ENCODE assay signal across 14 mouse cellular contexts in genomic region chr7:45590874-45591273, GRCm38 (mm10). TPM values are rescaled to one million over a fixed set of nuclear protein-coding genes. Genes with fewer than 3 reads are reported as not detected.
DNase-seq lines count a peak whose midpoint lies in the region; ATAC-seq and TF ChIP-seq lines count a peak whose summit lies in the region.
"Had no signal": no experiment of that assay in that cellular context is flagged by ENCODE, and none has a peak within 500 bp of the region (broad histone marks: within the 10 kb centered on the region; RNA-seq: fewer than 3 reads in every experiment).

No protein-coding gene starts in this region.

- H3K9ac ChIP-seq in intestine, postnatal 0 days (ENCODE audit: low read depth, low read length), result no peak overlapping the region
- no peak overlapping the region for H3K9ac ChIP-seq in intestine, embryonic 16.5 days (ENCODE audit: low read depth, low read length)
- no peak overlapping the region for H3K9ac ChIP-seq in forebrain, embryonic 11.5 days (ENCODE audit: low read length)
- H3K9ac ChIP-seq: embryonic facial prominence, embryonic 15.5 days; liver, embryonic 13.5 days; midbrain, embryonic 15.5 days had no signal

- H3K27ac ChIP-seq in intestine, postnatal 0 days (ENCODE audit: low read depth, low read length), result no peak overlapping the region
- no peak overlapping the region for H3K27ac ChIP-seq in intestine, embryonic 16.5 days (ENCODE audit: low read length)
- H3K27ac ChIP-seq in bone marrow macrophage, adult 2 months (ENCODE audit: insufficient read depth, low read depth, low read length), result peak overlapping the region; percentile 61
- H3K27ac ChIP-seq in limb, embryonic 10.5 days, result no peak overlapping the region
- no peak overlapping the region for H3K27ac ChIP-seq in forebrain, embryonic 11.5 days (ENCODE audit: low read depth, low read length)
- H3K27ac ChIP-seq: embryonic facial prominence, embryonic 15.5 days; liver, embryonic 13.5 days; midbrain, embryonic 15.5 days had no signal

- H3K36me3 ChIP-seq in intestine, postnatal 0 days (ENCODE audit: control insufficient read depth, insufficient read depth), result peaks cover 6% of the 10 kb centered on the region; the same call in 1 of the 2 replicates
- peaks cover 2% of the 10 kb centered on the region; the same call in 1 of the 2 replicates for H3K36me3 ChIP-seq in intestine, embryonic 16.5 days (ENCODE audit: control insufficient read depth, insufficient read depth, low read length)
- peaks cover 22% of the 10 kb centered on the region for H3K36me3 ChIP-seq in limb, embryonic 10.5 days
- no peaks in the 10 kb centered on the region for H3K36me3 ChIP-seq in forebrain, embryonic 11.5 days (ENCODE audit: control insufficient read depth, insufficient read depth, low read length)
- H3K36me3 ChIP-seq: midbrain, embryonic 15.5 days had no signal

- WGBS in intestine, postnatal 0 days, result 56% methylated on average over 3 of the region's 3 CpGs
- 57% methylated on average over 3 of the region's 3 CpGs for WGBS in intestine, embryonic 16.5 days
- 67% methylated on average over 3 of the region's 3 CpGs for WGBS in limb, embryonic 10.5 days
- WGBS in forebrain, embryonic 11.5 days, result 64% methylated on average over 3 of the region's 3 CpGs

- no peaks in the 10 kb centered on the region for H3K9me3 ChIP-seq in intestine, postnatal 0 days (ENCODE audit: control insufficient read depth)
- no peaks in the 10 kb centered on the region for H3K9me3 ChIP-seq in intestine, embryonic 16.5 days (ENCODE audit: control insufficient read depth, low read length)
- no peaks in the 10 kb centered on the region for H3K9me3 ChIP-seq in limb, embryonic 10.5 days (replicated peaks)
- H3K9me3 ChIP-seq in forebrain, embryonic 11.5 days (ENCODE audit: control insufficient read depth, low read length), result no peaks in the 10 kb centered on the region
- H3K9me3 ChIP-seq: embryonic facial prominence, embryonic 15.5 days; liver, embryonic 13.5 days; midbrain, embryonic 15.5 days had no signal

- no peak overlapping the region for H3K4me3 ChIP-seq in intestine, postnatal 0 days (ENCODE audit: low read depth, low read length)
- no peak overlapping the region for H3K4me3 ChIP-seq in intestine, embryonic 16.5 days (ENCODE audit: low read length)
- no peak overlapping the region for H3K4me3 ChIP-seq in bone marrow macrophage, adult 2 months (ENCODE audit: insufficient read depth, low read length)
- no peak overlapping the region for H3K4me3 ChIP-seq in limb, embryonic 10.5 days
- H3K4me3 ChIP-seq in forebrain, embryonic 11.5 days (ENCODE audit: low read depth, low read length), result no peak overlapping the region
- H3K4me3 ChIP-seq: embryonic facial prominence, embryonic 15.5 days; liver, embryonic 13.5 days; midbrain, embryonic 15.5 days had no signal

- H3K27me3 ChIP-seq in intestine, postnatal 0 days (replicated peaks; ENCODE audit: control insufficient read depth, insufficient read depth, low read length), result peaks cover 4% of the 10 kb centered on the region; the same call in 1 of the 2 replicates
- no peaks in the 10 kb centered on the region for H3K27me3 ChIP-seq in intestine, embryonic 16.5 days (replicated peaks; ENCODE audit: control insufficient read depth, insufficient read depth, low read length)
- no peaks in the 10 kb centered on the region for H3K27me3 ChIP-seq in limb, embryonic 10.5 days (ENCODE audit: low read depth, poor library complexity, severe bottlenecking)
- no peaks in the 10 kb centered on the region for H3K27me3 ChIP-seq in forebrain, embryonic 11.5 days (ENCODE audit: control insufficient read depth, insufficient read depth, low read length)
- H3K27me3 ChIP-seq: embryonic facial prominence, embryonic 15.5 days; liver, embryonic 13.5 days; midbrain, embryonic 15.5 days had no signal

- no peak for TF ChIP-seq POLR2A in bone marrow macrophage, adult 2 months (IDR thresholded peaks at IDR 0.05; ENCODE audit: borderline replicate concordance, low read depth, low read length)

- DNase-seq in CD4-positive, CD25-positive, alpha-beta regulatory T cell, adult 2 months (ENCODE audit: low read depth, low spot score), result peak; percentile 63
- DNase-seq in 3T3-L1 (ENCODE audit: low read depth, low spot score), result peak; percentile 51
- DNase-seq in limb, embryonic 10.5 days (ENCODE audit: low spot score), result no peak
- DNase-seq in forebrain, embryonic 11.5 days (ENCODE audit: low spot score), result no peak
- DNase-seq: gastrocnemius, postnatal 14 days; heart, postnatal 36 days; kidney, postnatal 10 days; liver, embryonic 13.5 days had no signal

- no peaks in the 10 kb centered on the region for H3K4me1 ChIP-seq in intestine, postnatal 0 days (replicated peaks; ENCODE audit: control insufficient read depth, insufficient read depth, low read length)
- H3K4me1 ChIP-seq in intestine, embryonic 16.5 days (ENCODE audit: control insufficient read depth, insufficient read depth, low read length), result no peaks in the 10 kb centered on the region
- peaks cover 26% of the 10 kb centered on the region for H3K4me1 ChIP-seq in bone marrow macrophage, adult 2 months (ENCODE audit: control insufficient read depth, insufficient read depth, low read length)
- 0 out of 2 replicates have a peak, but pooled peaks cover 6% of the 10 kb centered on the region for H3K4me1 ChIP-seq in limb, embryonic 10.5 days
- H3K4me1 ChIP-seq in forebrain, embryonic 11.5 days (replicated peaks; ENCODE audit: control insufficient read depth, insufficient read depth, low read length), result no peaks in the 10 kb centered on the region

- H3K4me2 ChIP-seq in intestine, postnatal 0 days (replicated peaks; ENCODE audit: low read depth), result no peak overlapping the region
- H3K4me2 ChIP-seq in intestine, embryonic 16.5 days (ENCODE audit: low read depth, low read length), result no peak overlapping the region
- H3K4me2 ChIP-seq in forebrain, embryonic 11.5 days (ENCODE audit: low read depth, low read length, severe bottlenecking), result no peak overlapping the region
- H3K4me2 ChIP-seq: embryonic facial prominence, embryonic 15.5 days; liver, embryonic 13.5 days; midbrain, embryonic 15.5 days had no signal

- no peak for ATAC-seq in CD4-positive, CD25-positive, alpha-beta regulatory T cell, adult 4 months
- ATAC-seq in intestine, postnatal 0 days, result no peak
- ATAC-seq in intestine, embryonic 16.5 days, result no peak
- ATAC-seq in forebrain, embryonic 11.5 days (replicated peaks; ENCODE audit: low FRiP score), result no peak
- ATAC-seq: midbrain, embryonic 15.5 days had no signal

- TF ChIP-seq CTCF in intestine, postnatal 0 days (IDR thresholded peaks at IDR 0.05; ENCODE audit: low read depth), result peak; percentile 53
- no peak for TF ChIP-seq CTCF in bone marrow macrophage, adult 2 months (IDR thresholded peaks at IDR 0.05; ENCODE audit: low read depth, low read length)

RNA-seq across cellular contexts. Expression of gene Bcat2, which starts 20.9 kb away (rescaled TPM):
- polyA plus RNA-seq in CD4-positive, CD25-positive, alpha-beta regulatory T cell, adult 4 months (2017; shearing (Covaris generic)), result 10 to 100 TPM; 46.4 to 77.9 TPM
- 17.7 and 18.6 TPM in 2 replicates for polyA plus RNA-seq in intestine, postnatal 0 days (2015; fragmentation: Nextera tagmentation; extraction: Ambion mirVana)
- polyA plus RNA-seq in intestine, embryonic 16.5 days (2015; fragmentation: Nextera tagmentation; extraction: Ambion mirVana), result 59.9 and 65.4 TPM in 2 replicates
- 87.0 and 93.0 TPM in 2 replicates for polyA plus RNA-seq in bone marrow macrophage, adult 2 months (2012; ENCODE audit: insufficient read depth, insufficient read length, missing spikeins)
- 65.8 and 68.0 TPM in 2 replicates for polyA plus RNA-seq in limb, embryonic 10.5 days (2016; fragmentation: Nextera tagmentation; extraction: Ambion mirVana)
- polyA plus RNA-seq in forebrain, embryonic 11.5 days (2014; fragmentation: Nextera tagmentation; extraction: Ambion mirVana), result 24.8 and 25.7 TPM in 2 replicates

RNA-seq across cellular contexts. Expression of gene Fgf21, which starts 24.4 kb away (rescaled TPM):
- polyA plus RNA-seq in CD4-positive, CD25-positive, alpha-beta regulatory T cell, adult 4 months (2017; shearing (Covaris generic)), result not detected
- not detected in 2 replicates for polyA plus RNA-seq in intestine, postnatal 0 days (2015; fragmentation: Nextera tagmentation; extraction: Ambion mirVana)
- 0.23 TPM in 1 of 2 replicates, not detected in the other for polyA plus RNA-seq in intestine, embryonic 16.5 days (2015; fragmentation: Nextera tagmentation; extraction: Ambion mirVana)
- polyA plus RNA-seq in bone marrow macrophage, adult 2 months (2012; ENCODE audit: insufficient read depth, insufficient read length, missing spikeins), result not detected in 2 replicates
- not detected in 2 replicates for polyA plus RNA-seq in limb, embryonic 10.5 days (2016; fragmentation: Nextera tagmentation; extraction: Ambion mirVana)
- polyA plus RNA-seq in forebrain, embryonic 11.5 days (2014; fragmentation: Nextera tagmentation; extraction: Ambion mirVana), result not detected in 2 replicates
- polyA plus RNA-seq: liver, embryonic 13.5 days; midbrain, embryonic 15.5 days had no signal

RNA-seq across cellular contexts. Expression of gene Fut1, which starts 26.2 kb away (rescaled TPM):
- not detected for polyA plus RNA-seq in CD4-positive, CD25-positive, alpha-beta regulatory T cell, adult 4 months (2017; shearing (Covaris generic))
- 0.05 and 0.23 TPM in 2 replicates for polyA plus RNA-seq in intestine, postnatal 0 days (2015; fragmentation: Nextera tagmentation; extraction: Ambion mirVana)
- polyA plus RNA-seq in intestine, embryonic 16.5 days (2015; fragmentation: Nextera tagmentation; extraction: Ambion mirVana), result 0.48 and 0.61 TPM in 2 replicates
- polyA plus RNA-seq in bone marrow macrophage, adult 2 months (2012; ENCODE audit: insufficient read depth, insufficient read length, missing spikeins), result not detected in 2 replicates
- not detected in 2 replicates for polyA plus RNA-seq in limb, embryonic 10.5 days (2016; fragmentation: Nextera tagmentation; extraction: Ambion mirVana)
- polyA plus RNA-seq in forebrain, embryonic 11.5 days (2014; fragmentation: Nextera tagmentation; extraction: Ambion mirVana), result not detected in 2 replicates
- polyA plus RNA-seq: liver, embryonic 13.5 days; midbrain, embryonic 15.5 days had no signal

RNA-seq across cellular contexts. Expression of gene Izumo1, which starts 30.7 kb away (rescaled TPM):
- polyA plus RNA-seq in CD4-positive, CD25-positive, alpha-beta regulatory T cell, adult 4 months (2017; shearing (Covaris generic)), result not detected
- polyA plus RNA-seq in intestine, postnatal 0 days (2015; fragmentation: Nextera tagmentation; extraction: Ambion mirVana), result 0.08 TPM in 2 replicates
- polyA plus RNA-seq in intestine, embryonic 16.5 days (2015; fragmentation: Nextera tagmentation; extraction: Ambion mirVana), result 0.07 and 0.15 TPM in 2 replicates
- not detected in 2 replicates for polyA plus RNA-seq in bone marrow macrophage, adult 2 months (2012; ENCODE audit: insufficient read depth, insufficient read length, missing spikeins)
- polyA plus RNA-seq in limb, embryonic 10.5 days (2016; fragmentation: Nextera tagmentation; extraction: Ambion mirVana), result 0.24 TPM in 1 of 2 replicates, not detected in the other
- not detected in 2 replicates for polyA plus RNA-seq in forebrain, embryonic 11.5 days (2014; fragmentation: Nextera tagmentation; extraction: Ambion mirVana)
- polyA plus RNA-seq: liver, embryonic 13.5 days; midbrain, embryonic 15.5 days had no signal

RNA-seq across cellular contexts. Expression of gene Hsd17b14, which starts 36.2 kb away (rescaled TPM):
- polyA plus RNA-seq in CD4-positive, CD25-positive, alpha-beta regulatory T cell, adult 4 months (2017; shearing (Covaris generic)), result under 1 TPM; 0.77 to 0.81 TPM
- polyA plus RNA-seq in intestine, postnatal 0 days (2015; fragmentation: Nextera tagmentation; extraction: Ambion mirVana), result 0.73 and 1.2 TPM in 2 replicates
- 2.9 and 3.3 TPM in 2 replicates for polyA plus RNA-seq in intestine, embryonic 16.5 days (2015; fragmentation: Nextera tagmentation; extraction: Ambion mirVana)
- 2.0 and 2.5 TPM in 2 replicates for polyA plus RNA-seq in bone marrow macrophage, adult 2 months (2012; ENCODE audit: insufficient read depth, insufficient read length, missing spikeins)
- 1.0 and 1.1 TPM in 2 replicates for polyA plus RNA-seq in limb, embryonic 10.5 days (2016; fragmentation: Nextera tagmentation; extraction: Ambion mirVana)
- polyA plus RNA-seq in forebrain, embryonic 11.5 days (2014; fragmentation: Nextera tagmentation; extraction: Ambion mirVana), result 0.25 and 1.2 TPM in 2 replicates
- polyA plus RNA-seq: midbrain, embryonic 15.5 days had no signal

Comparison
In these comparisons a context has a peak if more than half of its experiments do, and no peak if none do; other contexts are left out.
1. DNase-seq: peak in CD4-positive, CD25-positive, alpha-beta regulatory T cell, adult 2 months (single experiment) and 3T3-L1 (single experiment); none in limb, embryonic 10.5 days (single experiment) and forebrain, embryonic 11.5 days (single experiment).